Mouse (Mus musculus) intestine, postnatal 0 days (tissue): ENCODE measurements around the gene Olfr218. TPM values are rescaled to one million over a fixed set of nuclear protein-coding genes. Genes with fewer than 3 reads are reported as not detected.
"Not testable (repeated sequence)": the region's sequence is repeated elsewhere in the genome, so short reads cannot be mapped to it uniquely, and the experiment has no call there.

ENCODE experiments used
- ATAC-seq: fragments of 200-750 bp; cut with Nextera tagmentation; 2 replicates; pipeline ENCODE4 v1.8.0; 2017; ENCODE audit warnings: mild to moderate bottlenecking, moderate TSS enrichment, moderate library complexity
- H3K27ac ChIP-seq: fragments of 300-500 bp; sonication (generic); 2 replicates; pipeline ENCODE4 v1.5.1; 2014; ENCODE audit warnings: mild to moderate bottlenecking, low read depth, low read length, moderate library complexity
- H3K27me3 ChIP-seq: fragments of 300-500 bp; sonication (generic); replicated peaks from 2 replicates; pipeline ENCODE4 v1.6.1; 2014; ENCODE audit warnings: low read length, mixed read lengths; ENCODE audit not compliant: control insufficient read depth, insufficient read depth
- H3K36me3 ChIP-seq: fragments of 300-500 bp; sonication (generic); 2 replicates; pipeline ENCODE4 v1.6.1; 2014; ENCODE audit warnings: mild to moderate bottlenecking, moderate library complexity; ENCODE audit not compliant: control insufficient read depth, insufficient read depth
- H3K4me1 ChIP-seq: fragments of 300-500 bp; sonication (generic); replicated peaks from 2 replicates; pipeline ENCODE4 v1.6.1; 2014; ENCODE audit warnings: antibody characterized with exemption, low read length, mixed read lengths; ENCODE audit not compliant: control insufficient read depth, insufficient read depth
- H3K4me2 ChIP-seq: fragments of 300-500 bp; sonication (generic); replicated peaks from 2 replicates; pipeline ENCODE4 v1.6.1; 2014; ENCODE audit warnings: low read depth, mild to moderate bottlenecking, moderate library complexity
- H3K4me3 ChIP-seq: fragments of 300-500 bp; sonication (generic); 2 replicates; pipeline ENCODE4 v1.5.1; 2014; ENCODE audit warnings: low read depth, low read length
- H3K9ac ChIP-seq: fragments of 300-500 bp; sonication (generic); 2 replicates; pipeline ENCODE4 v1.6.1; 2014; ENCODE audit warnings: mild to moderate bottlenecking, low read depth, low read length
- H3K9me3 ChIP-seq: fragments of 300-500 bp; sonication (generic); 2 replicates; pipeline ENCODE4 v1.6.1; 2016; ENCODE audit warnings: mixed run types; ENCODE audit not compliant: control insufficient read depth
- CTCF ChIP-seq: sonication (generic); IDR thresholded peaks from 2 replicates; pipeline ENCODE4 v1.5.1; 2016; ENCODE audit warnings: low read depth, mild to moderate bottlenecking, control low read depth, antibody characterized with exemption, moderate library complexity
- WGBS: fragments of 180-500 bp; shearing (Covaris S2); extraction: QIAGEN DNeasy Blood & Tissue Kit; methylation state at CpG from one replicate; pipeline ENCODE4 v1.1.7; 2014; 5-methylcytosine and 5-hydroxymethylcytosine counted together
- polyA plus RNA-seq: library from polyadenylated mRNA; unstranded; fragments of >200 nt; fragmentation: Nextera tagmentation; extraction: Ambion mirVana; gene quantifications from 2 replicates; pipeline ENCODE4 v1.2.1, GENCODE M21; 2015

The Olfr218 gene
- polyA plus RNA-seq, 1 experiment from 2014 or later = not detected

- H3K4me1 ChIP-seq = no peaks in the 10 kb centered on the region
- no peaks in the 10 kb centered on the region for H3K36me3 ChIP-seq
- no peak for ATAC-seq
- TF ChIP-seq CTCF = no peak
- 82% methylated on average over 3 of the region's 3 CpGs for WGBS
- H3K27me3 ChIP-seq = no peaks in the 10 kb centered on the region
- no peak overlapping the region for H3K4me2 ChIP-seq
- no peak overlapping the region for H3K4me3 ChIP-seq
- H3K27ac ChIP-seq = no peak overlapping the region
- no peaks in the 10 kb centered on the region for H3K9me3 ChIP-seq
- no peak overlapping the region for H3K9ac ChIP-seq
Measured at GRCm38 (mm10) chr1:173216481-173216880, 18.9 kb downstream of the Olfr218 start.

GRCm38 (mm10) chr1:173227081-173227480 lies 29.5 kb downstream of the Olfr218 start, which contains the start of gene Fcer1a:
TSS of gene Fcer1a (minus strand) at chr1:173227214.
- Histone ChIP-seq H3K9me3 (no peaks in the 10 kb centered on the region), H3K4me2 (no peak within 1 kb of the TSS), H3K36me3 (no peaks in the 10 kb centered on the region), H3K4me3 (no peak within 1 kb of the TSS), H3K4me1 (no peaks in the 10 kb centered on the region), H3K27me3 (no peaks in the 10 kb centered on the region), H3K9ac (no peak within 1 kb of the TSS), H3K27ac (no peak within 1 kb of the TSS)
- ATAC-seq = no peak
- 74% methylated on average over 2 of the region's 2 CpGs for WGBS
- TF ChIP-seq CTCF = no peak

- H3K36me3 ChIP-seq, H3K9me3 ChIP-seq, H3K9ac ChIP-seq, ATAC-seq, H3K4me1 ChIP-seq, H3K4me2 ChIP-seq, H3K27ac ChIP-seq, H3K4me3 ChIP-seq, H3K27me3 ChIP-seq: not testable (repeated sequence)
- WGBS = 88% methylated on average over 1 of the region's 1 CpGs
Measured at GRCm38 (mm10) chr1:173237004-173237403, 39.4 kb downstream of the Olfr218 start.

GRCm38 (mm10) chr1:173249888-173250287 lies 52.3 kb downstream of the Olfr218 start:
- no peak overlapping the region for H3K4me3 ChIP-seq

More at GRCm38 (mm10) chr1:173249888-173250287, 52.3 kb downstream of the Olfr218 start:
- 43% methylated on average over 3 of the region's 3 CpGs for WGBS
- no peak for TF ChIP-seq CTCF
- H3K9ac ChIP-seq = no peak overlapping the region
- no peaks in the 10 kb centered on the region for H3K4me1 ChIP-seq
- no peaks in the 10 kb centered on the region for H3K9me3 ChIP-seq
- no peaks in the 10 kb centered on the region for H3K27me3 ChIP-seq
- H3K4me2 ChIP-seq = no peak overlapping the region
- ATAC-seq = peak; percentile 81
- H3K36me3 ChIP-seq = no peaks in the 10 kb centered on the region
- no peak overlapping the region for H3K27ac ChIP-seq

Other genes starting within 250 kb of the Olfr218 start
- gene Olfr16, start 247.4 kb upstream of the Olfr218 start, polyA plus RNA-seq = not detected in 2 replicates
- gene Olfr1408, start 60.4 kb upstream of the Olfr218 start, polyA plus RNA-seq = not detected in 2 replicates
- not detected in 2 replicates for gene Olfr1406, start 7.2 kb upstream of the Olfr218 start, polyA plus RNA-seq
- not detected in 2 replicates for gene Olfr1404, start 14.6 kb downstream of the Olfr218 start, polyA plus RNA-seq
- gene Fcer1a, start 29.4 kb downstream of the Olfr218 start, polyA plus RNA-seq = 0.25 TPM in 1 of 2 replicates, not detected in the other
- not detected in 2 replicates for gene Olfr418, start 68.2 kb downstream of the Olfr218 start, polyA plus RNA-seq
- gene Mptx2, start 80.0 kb downstream of the Olfr218 start, polyA plus RNA-seq = 2.2 and 3.0 TPM in 2 replicates
- gene Ackr1, start 135.9 kb downstream of the Olfr218 start, polyA plus RNA-seq = 0.66 and 1.5 TPM in 2 replicates
- gene Aim2, start 153.1 kb downstream of the Olfr218 start, polyA plus RNA-seq = 2.0 and 3.1 TPM in 2 replicates
- 0.85 and 1.2 TPM in 2 replicates for gene Cadm3, start 169.9 kb downstream of the Olfr218 start, polyA plus RNA-seq